Mouse (Mus musculus): Measurements from ENCODE around the gene Rhbdd1. TPM values are rescaled to one million over a fixed set of nuclear protein-coding genes. Genes with fewer than 3 reads are reported as not detected.

Rhbdd1 gene
- polyA plus RNA-seq, 1 experiment from 2014 or later, result 3.2 TPM

- 91% methylated on average over 7 of the region's 7 CpGs for WGBS
Measured at GRCm38 (mm10) chr1:82446049-82446448, 129.8 kb downstream of the Rhbdd1 start.

GRCm38 (mm10) chr1:82449851-82450250 lies 133.6 kb downstream of the Rhbdd1 start:
- no peak for ATAC-seq (ENCODE audit: low FRiP score, low TSS enrichment)
- 0 out of 2 replicates have a peak, but pooled peaks cover 8% of the 10 kb centered on the region for H3K4me1 ChIP-seq (ENCODE audit: control insufficient read depth, insufficient read depth, low read length)
- H3K4me3 ChIP-seq (replicated peaks; ENCODE audit: low read depth, low read length), result no peak overlapping the region
- no peaks in the 10 kb centered on the region for H3K36me3 ChIP-seq (ENCODE audit: control insufficient read depth, insufficient read depth, low read length)
- no peak for DNase-seq
- no peak overlapping the region for H3K4me2 ChIP-seq (ENCODE audit: low read length)
- H3K9me3 ChIP-seq (ENCODE audit: control insufficient read depth, low read length), result no peaks in the 10 kb centered on the region
- no peak overlapping the region for H3K9ac ChIP-seq (replicated peaks; ENCODE audit: low read length)
- WGBS, result 88% methylated on average over 4 of the region's 4 CpGs
- H3K27me3 ChIP-seq (ENCODE audit: control insufficient read depth, insufficient read depth, low read length), result no peaks in the 10 kb centered on the region
- H3K27ac ChIP-seq (replicated peaks; ENCODE audit: low read depth, low read length), result no peak overlapping the region

More at GRCm38 (mm10) chr1:82446049-82446448, 129.8 kb downstream of the Rhbdd1 start:
- no peak overlapping the region for H3K27ac ChIP-seq (replicated peaks; ENCODE audit: low read depth, low read length)
- no peak overlapping the region for H3K4me2 ChIP-seq (ENCODE audit: low read length)
- no peaks in the 10 kb centered on the region for H3K27me3 ChIP-seq (ENCODE audit: control insufficient read depth, insufficient read depth, low read length)
- H3K36me3 ChIP-seq (ENCODE audit: control insufficient read depth, insufficient read depth, low read length), result no peaks in the 10 kb centered on the region
- H3K9ac ChIP-seq (replicated peaks; ENCODE audit: low read length), result no peak overlapping the region
- no peak for DNase-seq
- no peaks in the 10 kb centered on the region for H3K9me3 ChIP-seq (ENCODE audit: control insufficient read depth, low read length)
- ATAC-seq (ENCODE audit: low FRiP score, low TSS enrichment), result no peak
- H3K4me3 ChIP-seq (replicated peaks; ENCODE audit: low read depth, low read length), result no peak overlapping the region
- no peaks in the 10 kb centered on the region for H3K4me1 ChIP-seq (ENCODE audit: control insufficient read depth, insufficient read depth, low read length)

- DNase-seq (peak; percentile 37), ATAC-seq (ENCODE audit: low FRiP score, low TSS enrichment) (peak; percentile 57; the same call in 1 of the 2 replicates)
- Histone ChIP-seq H3K27me3 (ENCODE audit: control insufficient read depth, insufficient read depth, low read length) (no peaks in the 10 kb centered on the region), H3K27ac (replicated peaks; ENCODE audit: low read depth, low read length) (no peak overlapping the region), H3K4me2 (ENCODE audit: low read length) (no peak overlapping the region), H3K4me3 (replicated peaks; ENCODE audit: low read depth, low read length) (no peak overlapping the region), H3K36me3 (ENCODE audit: control insufficient read depth, insufficient read depth, low read length) (no peaks in the 10 kb centered on the region), H3K9me3 (ENCODE audit: control insufficient read depth, low read length) (no peaks in the 10 kb centered on the region), H3K4me1 (ENCODE audit: control insufficient read depth, insufficient read depth, low read length) (0 out of 2 replicates have a peak, but pooled peaks cover 8% of the 10 kb centered on the region), H3K9ac (replicated peaks; ENCODE audit: low read length) (no peak overlapping the region)
- WGBS, result 17% methylated on average over 6 of the region's 6 CpGs
Measured at GRCm38 (mm10) chr1:82451927-82452651, 135.8 kb downstream of the Rhbdd1 start.

- 0 out of 2 replicates have a peak, but pooled peaks cover 8% of the 10 kb centered on the region for H3K4me1 ChIP-seq (ENCODE audit: control insufficient read depth, insufficient read depth, low read length)
- DNase-seq (no peak), ATAC-seq (ENCODE audit: low FRiP score, low TSS enrichment) (no peak)
- WGBS, result 93% methylated on average over 3 of the region's 3 CpGs
- no peak overlapping the region for H3K4me3 ChIP-seq (replicated peaks; ENCODE audit: low read depth, low read length)
- no peaks in the 10 kb centered on the region for H3K27me3 ChIP-seq (ENCODE audit: control insufficient read depth, insufficient read depth, low read length)
- H3K4me2 ChIP-seq (ENCODE audit: low read length), result no peak overlapping the region
- H3K9me3 ChIP-seq (ENCODE audit: control insufficient read depth, low read length), result no peaks in the 10 kb centered on the region
- no peak overlapping the region for H3K9ac ChIP-seq (replicated peaks; ENCODE audit: low read length)
- H3K36me3 ChIP-seq (ENCODE audit: control insufficient read depth, insufficient read depth, low read length), result no peaks in the 10 kb centered on the region
- H3K27ac ChIP-seq (replicated peaks; ENCODE audit: low read depth, low read length), result no peak overlapping the region
Measured at GRCm38 (mm10) chr1:82454031-82454430, 137.8 kb downstream of the Rhbdd1 start.

GRCm38 (mm10) chr1:82459350-82459749 lies 143.1 kb downstream of the Rhbdd1 start:
- no peak overlapping the region for H3K4me2 ChIP-seq (ENCODE audit: low read length)
- WGBS, result 85% methylated on average over 4 of the region's 4 CpGs
- no peak overlapping the region for H3K27ac ChIP-seq (replicated peaks; ENCODE audit: low read depth, low read length)
- no peaks in the 10 kb centered on the region for H3K36me3 ChIP-seq (ENCODE audit: control insufficient read depth, insufficient read depth, low read length)
- ATAC-seq (ENCODE audit: low FRiP score, low TSS enrichment) (no peak), DNase-seq (no peak)
- no peaks in the 10 kb centered on the region for H3K4me1 ChIP-seq (ENCODE audit: control insufficient read depth, insufficient read depth, low read length)
- no peak overlapping the region for H3K9ac ChIP-seq (replicated peaks; ENCODE audit: low read length)
- no peaks in the 10 kb centered on the region for H3K27me3 ChIP-seq (ENCODE audit: control insufficient read depth, insufficient read depth, low read length)
- no peak overlapping the region for H3K4me3 ChIP-seq (replicated peaks; ENCODE audit: low read depth, low read length)
- H3K9me3 ChIP-seq (ENCODE audit: control insufficient read depth, low read length), result no peaks in the 10 kb centered on the region

GRCm38 (mm10) chr1:82459926-82460325 lies 143.7 kb downstream of the Rhbdd1 start:
- H3K4me2 ChIP-seq (ENCODE audit: low read length), result no peak overlapping the region
- no peak overlapping the region for H3K27ac ChIP-seq (replicated peaks; ENCODE audit: low read depth, low read length)
- no peaks in the 10 kb centered on the region for H3K27me3 ChIP-seq (ENCODE audit: control insufficient read depth, insufficient read depth, low read length)
- no peaks in the 10 kb centered on the region for H3K4me1 ChIP-seq (ENCODE audit: control insufficient read depth, insufficient read depth, low read length)
- H3K4me3 ChIP-seq (replicated peaks; ENCODE audit: low read depth, low read length), result no peak overlapping the region
- no peak overlapping the region for H3K9ac ChIP-seq (replicated peaks; ENCODE audit: low read length)
- DNase-seq (no peak), ATAC-seq (ENCODE audit: low FRiP score, low TSS enrichment) (no peak)
- WGBS, result 85% methylated on average over 2 of the region's 2 CpGs
- H3K36me3 ChIP-seq (ENCODE audit: control insufficient read depth, insufficient read depth, low read length), result no peaks in the 10 kb centered on the region
- H3K9me3 ChIP-seq (ENCODE audit: control insufficient read depth, low read length), result no peaks in the 10 kb centered on the region

GRCm38 (mm10) chr1:82461041-82461440 lies 144.8 kb downstream of the Rhbdd1 start:
- Histone ChIP-seq H3K4me3 (replicated peaks; ENCODE audit: low read depth, low read length) (no peak overlapping the region), H3K36me3 (ENCODE audit: control insufficient read depth, insufficient read depth, low read length) (no peaks in the 10 kb centered on the region), H3K4me1 (ENCODE audit: control insufficient read depth, insufficient read depth, low read length) (no peaks in the 10 kb centered on the region), H3K9me3 (ENCODE audit: control insufficient read depth, low read length) (no peaks in the 10 kb centered on the region), H3K9ac (replicated peaks; ENCODE audit: low read length) (no peak overlapping the region), H3K27ac (replicated peaks; ENCODE audit: low read depth, low read length) (no peak overlapping the region), H3K4me2 (ENCODE audit: low read length) (no peak overlapping the region), H3K27me3 (ENCODE audit: control insufficient read depth, insufficient read depth, low read length) (no peaks in the 10 kb centered on the region)
- WGBS, result 87% methylated on average over 4 of the region's 4 CpGs
- ATAC-seq (ENCODE audit: low FRiP score, low TSS enrichment), result no peak
- DNase-seq, result no peak

GRCm38 (mm10) chr1:82465321-82465853 lies 149.1 kb downstream of the Rhbdd1 start:
- Histone ChIP-seq H3K27me3 (ENCODE audit: control insufficient read depth, insufficient read depth, low read length) (no peaks in the 10 kb centered on the region), H3K9ac (replicated peaks; ENCODE audit: low read length) (no peak overlapping the region), H3K4me1 (ENCODE audit: control insufficient read depth, insufficient read depth, low read length) (no peaks in the 10 kb centered on the region), H3K27ac (replicated peaks; ENCODE audit: low read depth, low read length) (no peak overlapping the region), H3K36me3 (ENCODE audit: control insufficient read depth, insufficient read depth, low read length) (no peaks in the 10 kb centered on the region), H3K4me3 (replicated peaks; ENCODE audit: low read depth, low read length) (no peak overlapping the region), H3K4me2 (ENCODE audit: low read length) (no peak overlapping the region), H3K9me3 (ENCODE audit: control insufficient read depth, low read length) (no peaks in the 10 kb centered on the region)
- WGBS, result 37% methylated on average over 6 of the region's 6 CpGs
- ATAC-seq (ENCODE audit: low FRiP score, low TSS enrichment) (peak; percentile 63; the same call in 1 of the 2 replicates), DNase-seq (peak; percentile 9)

GRCm38 (mm10) chr1:82468872-82469271 lies 152.6 kb downstream of the Rhbdd1 start:
- no peak for ATAC-seq (ENCODE audit: low FRiP score, low TSS enrichment)

More at GRCm38 (mm10) chr1:82468872-82469271, 152.6 kb downstream of the Rhbdd1 start:
- Histone ChIP-seq H3K9me3 (ENCODE audit: control insufficient read depth, low read length) (no peaks in the 10 kb centered on the region), H3K27me3 (ENCODE audit: control insufficient read depth, insufficient read depth, low read length) (no peaks in the 10 kb centered on the region), H3K4me2 (ENCODE audit: low read length) (no peak overlapping the region), H3K4me1 (ENCODE audit: control insufficient read depth, insufficient read depth, low read length) (no peaks in the 10 kb centered on the region), H3K27ac (replicated peaks; ENCODE audit: low read depth, low read length) (no peak overlapping the region), H3K36me3 (ENCODE audit: control insufficient read depth, insufficient read depth, low read length) (no peaks in the 10 kb centered on the region), H3K9ac (replicated peaks; ENCODE audit: low read length) (no peak overlapping the region), H3K4me3 (replicated peaks; ENCODE audit: low read depth, low read length) (no peak overlapping the region)
- DNase-seq, result no peak
- 81% methylated on average over 6 of the region's 6 CpGs for WGBS
